Mouse (Mus musculus) right cerebral cortex, postnatal 4 days (tissue): ENCODE measurements around the gene Olfr988.
"Not testable (repeated sequence)": the region's sequence is repeated elsewhere in the genome, so short reads cannot be mapped to it uniquely, and the experiment has no call there.

Experiments used
- DNase-seq: peaks from one replicate; pipeline ENCODE4 v3.0.0-alpha.2; 2022

The Olfr988 gene

DNA sequence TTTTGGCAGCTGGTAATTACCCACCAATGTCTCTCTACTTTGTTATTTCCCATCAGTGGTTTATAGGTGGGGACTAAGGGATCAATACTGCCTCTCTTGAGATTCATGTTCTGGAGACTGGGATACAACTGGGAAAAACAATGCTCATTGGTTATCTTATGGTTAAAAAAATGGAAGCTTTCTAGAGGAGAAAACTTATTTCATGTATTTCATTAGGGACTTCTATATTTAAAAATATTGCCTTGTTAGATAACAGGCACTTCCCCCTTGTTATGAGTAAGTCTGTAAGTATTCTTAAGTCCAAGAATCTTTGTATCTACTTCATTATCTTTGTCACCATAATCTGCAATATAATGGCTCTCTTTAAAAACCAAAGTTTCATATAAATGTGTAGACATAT, at the start of gene Olfr988:
TSS of gene Olfr988 (minus strand) at position 101 of the 400 bp plus-strand sequence.
- not testable (repeated sequence) for DNase-seq

DNA sequence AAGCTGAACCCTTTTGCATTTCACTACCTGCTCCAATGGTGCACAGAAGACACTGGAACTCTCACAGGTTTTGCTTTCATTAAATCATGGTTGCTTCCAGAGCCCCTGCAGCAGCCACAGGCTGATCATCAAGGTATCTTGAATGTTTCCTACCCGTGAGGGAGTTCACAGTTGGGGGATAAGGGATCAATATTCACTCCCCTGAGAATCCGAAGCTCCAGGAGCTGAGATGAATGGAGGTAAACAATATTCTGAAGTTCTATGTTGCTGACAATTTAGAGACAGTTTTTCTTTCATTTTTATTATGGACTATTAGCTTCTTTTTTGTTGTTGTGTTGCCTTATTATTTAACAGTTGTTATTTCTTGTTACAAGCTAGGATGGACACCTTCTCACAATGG, 46.3 kb upstream of the Olfr988 start, which contains the start of gene Olfr992:
TSS of gene Olfr992 (minus strand) at position 101 of the 400 bp plus-strand sequence.
- no peak for DNase-seq

DNA sequence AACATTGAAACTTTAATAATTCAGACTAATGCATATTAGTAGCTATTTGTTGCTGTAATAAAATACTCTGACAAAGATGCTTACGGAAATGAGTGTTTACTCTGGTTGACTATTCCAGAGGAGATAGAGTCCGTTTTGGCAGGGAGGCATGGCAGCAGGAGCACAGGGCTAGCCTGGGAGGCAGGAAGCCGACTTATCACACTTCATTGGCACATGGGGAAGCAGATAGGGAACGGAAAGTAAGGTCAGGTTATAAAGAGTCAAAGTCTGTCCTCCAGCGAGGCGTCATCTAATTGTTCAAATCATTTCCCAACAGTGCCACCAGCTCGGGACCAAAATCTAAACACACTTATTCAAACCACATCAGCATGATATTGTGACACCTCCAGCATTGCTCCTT, 23.1 kb downstream of the Olfr988 start:
- no peak for DNase-seq

DNA sequence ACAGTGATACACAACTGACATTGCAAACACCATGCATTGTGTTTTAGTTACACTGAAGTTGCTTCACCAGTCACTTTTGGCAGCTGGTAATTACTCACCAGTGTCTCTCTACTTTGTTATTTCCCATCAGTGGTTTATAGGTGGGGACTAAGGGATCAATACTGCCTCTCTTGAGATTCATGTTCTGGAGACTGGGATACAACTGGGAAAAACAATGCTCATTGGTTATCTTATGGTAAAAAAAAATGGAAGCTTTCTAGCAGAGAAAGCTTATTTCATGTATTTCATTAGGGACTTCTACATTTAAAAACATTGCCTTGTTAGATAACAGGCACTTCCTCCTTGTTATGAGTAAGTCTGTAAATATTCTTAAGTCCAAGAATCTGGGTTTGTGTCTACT, 23.8 kb downstream of the Olfr988 start, which contains the start of gene Olfr987:
TSS of gene Olfr987 (minus strand) at position 101 of the 400 bp plus-strand sequence.
- not testable (repeated sequence) for DNase-seq

DNA sequence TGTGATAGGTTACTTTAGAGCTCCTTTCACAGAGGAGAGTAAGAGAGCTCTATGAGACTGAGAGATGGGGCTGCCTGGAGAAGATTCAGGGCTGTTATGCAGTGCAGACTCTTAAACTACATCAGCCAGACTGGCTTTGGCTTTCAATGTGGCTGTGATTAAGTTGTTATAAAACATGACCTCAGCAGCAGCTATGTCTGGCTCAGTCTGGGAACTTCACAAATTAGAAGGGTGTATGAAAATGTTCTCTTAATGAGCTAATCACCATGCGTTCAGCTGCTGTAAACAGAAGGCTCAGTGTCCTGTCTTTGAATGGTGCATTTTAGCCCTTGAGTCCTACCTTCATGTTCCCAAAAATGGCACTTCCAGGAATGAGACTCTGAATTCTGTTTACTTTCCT, 43.9 kb downstream of the Olfr988 start:
- DNase-seq = no peak
